Mouse (Mus musculus): ENCODE data around the gene Eif5.

DNA sequence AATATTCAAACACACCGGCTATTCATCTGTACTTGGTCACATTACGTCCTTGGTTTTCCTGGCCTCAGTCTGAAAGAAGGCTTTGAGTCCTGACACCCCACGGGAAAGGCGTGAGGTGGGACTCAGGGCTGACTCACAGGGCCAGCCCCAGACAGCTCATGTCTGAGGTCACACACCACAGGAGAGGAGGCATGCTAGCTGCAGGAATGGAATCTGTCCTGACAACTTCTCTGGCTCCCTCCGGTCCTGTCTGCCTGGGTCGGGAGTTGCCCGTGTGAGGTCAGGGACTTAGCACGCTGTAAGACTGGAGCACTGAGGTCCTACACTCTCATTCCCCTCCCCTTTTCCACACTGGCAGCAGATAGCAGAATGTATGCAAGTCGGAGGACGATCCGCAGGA lies 31.0 kb downstream of the Eif5 start:
- TF ChIP-seq MAZ (IDR thresholded peaks at IDR 0.05; ENCODE audit: low read depth, low read length) = no peak
- TF ChIP-seq ZMIZ1 (IDR thresholded peaks at IDR 0.05; ENCODE audit: low read depth, low read length) = no peak
- no peak for TF ChIP-seq POLR2A (IDR thresholded peaks at IDR 0.05; ENCODE audit: control insufficient read depth in 1 of 2, insufficient read depth in 1 of 2, low read depth in 1 of 2, low read length in 2 of 2, poor library complexity in 1 of 2)
- no peak for TF ChIP-seq POLR2AphosphoS2 (IDR thresholded peaks at IDR 0.05; ENCODE audit: low read length)
- no peak for TF ChIP-seq MEF2A (IDR thresholded peaks at IDR 0.05; ENCODE audit: extremely low read depth, insufficient replicate concordance, low read depth, low read length, poor library complexity, severe bottlenecking)
- no peak for TF ChIP-seq TAL1 (IDR thresholded peaks at IDR 0.05; ENCODE audit: low read length)
- TF ChIP-seq MAFK (IDR thresholded peaks at IDR 0.05; ENCODE audit: borderline replicate concordance, low read depth, low read length) = no peak
- no peak for TF ChIP-seq EP300 (IDR thresholded peaks at IDR 0.05; ENCODE audit: low read depth in 1 of 2, low read length in 2 of 2)
- TF ChIP-seq MYC (IDR thresholded peaks at IDR 0.05; ENCODE audit: low read depth, low read length) = no peak
- TF ChIP-seq MAX (IDR thresholded peaks at IDR 0.05; ENCODE audit: low read length) = no peak
- TF ChIP-seq CTCF (IDR thresholded peaks at IDR 0.05 in 2 of 3, conservative IDR thresholded peaks at IDR 0.05 in 1 of 3; ENCODE audit: control insufficient read depth in 1 of 3, insufficient read depth in 1 of 3, low read depth in 2 of 3, low read length in 3 of 3, poor library complexity in 1 of 3, severe bottlenecking in 1 of 3) = no peak
- no peak for TF ChIP-seq JUND (IDR thresholded peaks at IDR 0.05; ENCODE audit: low read depth, low read length)
- no peak for TF ChIP-seq ZKSCAN1 (IDR thresholded peaks at IDR 0.05; ENCODE audit: low read depth, low read length)
- no peak for TF ChIP-seq USF2 (IDR thresholded peaks at IDR 0.05; ENCODE audit: borderline replicate concordance in 1 of 2, insufficient read depth in 1 of 2, low read depth in 1 of 2, low read length in 2 of 2)
